Mouse (Mus musculus): ENCODE measurements around the gene Tas2r134.

GRCm38 (mm10) chr2:51641635-51642034 is 14.3 kb downstream of the Tas2r134 start:
- TF ChIP-seq CTCF (IDR thresholded peaks at IDR 0.05) (no peak), EP300 (IDR thresholded peaks at IDR 0.05) (no peak)
